Mouse (Mus musculus): Measurements from ENCODE around the gene Dcbld1. TPM values are rescaled to one million over a fixed set of nuclear protein-coding genes. Genes with fewer than 3 reads are reported as not detected.

Dcbld1 gene
- total RNA-seq, 2 experiments from 2014 or later, result 2.5 to 3.2 TPM

Other genes starting within 250 kb of the Dcbld1 start
- gene Vgll2, start 211.1 kb upstream of the Dcbld1 start, total RNA-seq (2021), result 10 to 100 TPM; 52.9 to 56.3 TPM
- gene Ros1, start 38.4 kb upstream of the Dcbld1 start, total RNA-seq (2021), result under 1 TPM; 0.09 to 0.10 TPM
- gene Gm26741, start 125.1 kb downstream of the Dcbld1 start, total RNA-seq (2021), result not detected
- gene Gopc, start 148.5 kb downstream of the Dcbld1 start, total RNA-seq (2021), result 10 to 100 TPM; 10.4 to 11.3 TPM
- gene Nepn, start 155.4 kb downstream of the Dcbld1 start, total RNA-seq (2021), result not detected
- 10 to 100 TPM; 16.1 to 17.5 TPM for gene Nus1, start 183.9 kb downstream of the Dcbld1 start, total RNA-seq (2021)

All from gastrocnemius, postnatal 14 days (tissue).